Mouse (Mus musculus) gastrocnemius, postnatal 14 days (tissue): ENCODE data around the gene Gm10295. TPM values are rescaled to one million over a fixed set of nuclear protein-coding genes. Genes with fewer than 3 reads are reported as not detected.

Experiments
- DNase-seq: peaks from one replicate; pipeline ENCODE4 v3.0.0; 2021; ENCODE audit warnings: mixed read lengths
- intact Hi-C: fragments of 180-260 bp; cut with DNase I; formaldehyde crosslinking; loops from one replicate; pipeline ENCODE4 v1.15.1; 2025; ENCODE audit warnings: low total_unique reads
- total RNA-seq, 2 experiments: library from RNA; stranded (reverse); gene quantifications; 2 replicates each; pipeline ENCODE4 v1.2.3; 2021

Gene Gm10295
- total RNA-seq, 2 experiments from 2014 or later = not detected

- intact Hi-C loops = no loop called here
- DNase-seq = peak; percentile 3
Measured at GRCm38 (mm10) chr7:71368543-71369181, 17.4 kb upstream of the Gm10295 start.

DNA sequence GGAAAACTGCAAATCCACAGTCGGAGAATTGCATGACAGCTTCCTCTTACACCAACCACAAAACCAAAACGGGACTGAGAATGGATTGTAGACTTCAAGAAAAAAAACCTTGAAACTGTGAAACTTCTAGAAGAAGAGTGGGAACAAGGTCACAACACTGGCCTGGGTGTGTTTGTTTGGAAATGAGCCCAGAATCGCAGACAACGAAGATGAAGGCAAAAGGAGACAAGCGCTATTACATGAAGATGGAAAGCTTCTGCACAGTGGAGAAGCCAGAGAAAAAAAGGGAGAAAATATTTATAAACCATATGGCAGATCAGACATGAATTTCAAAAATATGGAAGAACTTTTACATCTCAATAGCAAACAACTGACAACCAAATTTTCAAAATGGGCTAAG, 4.3 kb upstream of the Gm10295 start:
- intact Hi-C loops = no loop called here
- no peak for DNase-seq

- intact Hi-C loops = no loop called here
Measured at GRCm38 (mm10) chr7:71348922-71349321, 2.4 kb downstream of the Gm10295 start.

DNA sequence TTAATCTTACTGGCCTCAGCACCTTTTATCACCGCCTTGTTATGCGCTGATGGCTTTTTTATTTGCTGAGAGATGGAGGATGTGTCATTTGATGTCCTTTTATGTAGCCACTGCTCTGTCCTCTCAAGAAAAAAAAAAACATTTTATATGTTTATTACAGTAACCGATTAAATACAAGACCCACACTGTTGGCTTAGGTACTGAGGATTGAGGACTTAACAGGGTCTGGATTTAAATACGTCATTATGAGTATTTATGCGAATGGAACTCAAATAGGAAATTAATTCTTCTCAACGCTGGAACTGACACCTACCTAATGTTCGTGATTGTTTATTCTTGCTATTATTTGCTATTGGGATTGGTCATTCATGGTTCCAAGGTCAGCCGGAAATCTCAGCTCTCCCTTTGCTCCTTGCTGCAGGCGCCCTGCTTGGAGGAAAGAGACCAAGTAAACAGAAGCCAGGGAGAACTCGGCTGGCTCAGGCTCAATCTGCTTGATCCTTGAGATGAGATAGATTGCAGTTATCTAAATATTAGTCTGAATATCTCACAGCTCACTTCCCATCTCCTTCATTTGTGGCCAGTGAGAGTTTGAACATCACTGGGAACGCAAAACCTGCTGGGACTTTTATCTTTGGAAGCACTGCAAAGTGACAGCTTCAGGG, 26.2 kb downstream of the Gm10295 start:
- DNase-seq = no peak
- intact Hi-C loops = no loop called here

More at GRCm38 (mm10) chr7:71348922-71349321, 2.4 kb downstream of the Gm10295 start:
- no peak for DNase-seq

- no peak for DNase-seq
- intact Hi-C loops = no loop called here
Measured at GRCm38 (mm10) chr7:71313148-71313765, 38.0 kb downstream of the Gm10295 start.

DNA sequence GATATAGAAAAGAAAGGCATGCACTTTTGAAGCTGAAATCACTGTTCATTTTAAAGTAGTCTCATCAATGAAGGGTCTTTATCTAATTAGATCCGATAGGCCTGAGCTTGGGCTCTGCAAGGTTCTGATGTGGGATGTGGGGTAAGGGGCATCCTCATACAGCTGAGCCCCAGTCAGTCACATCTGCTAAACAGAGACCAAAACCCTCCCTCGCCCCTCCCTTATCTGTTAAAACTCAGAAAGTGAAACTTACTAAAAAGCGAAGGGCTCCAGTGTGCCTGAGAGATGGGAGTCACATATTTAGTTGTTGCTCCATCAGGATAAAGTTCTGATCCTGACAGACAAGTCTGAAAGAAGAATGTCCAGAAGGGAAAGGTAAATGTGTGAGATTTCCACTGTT, 38.9 kb downstream of the Gm10295 start:
- DNase-seq = no peak
- intact Hi-C loops = no loop called here

GRCm38 (mm10) chr7:71311411-71311810, 39.9 kb downstream of the Gm10295 start:
- no peak for DNase-seq
- intact Hi-C loops = no loop called here

GRCm38 (mm10) chr7:71308051-71308450, 43.2 kb downstream of the Gm10295 start:
- intact Hi-C loops = no loop called here
- DNase-seq = no peak

DNA sequence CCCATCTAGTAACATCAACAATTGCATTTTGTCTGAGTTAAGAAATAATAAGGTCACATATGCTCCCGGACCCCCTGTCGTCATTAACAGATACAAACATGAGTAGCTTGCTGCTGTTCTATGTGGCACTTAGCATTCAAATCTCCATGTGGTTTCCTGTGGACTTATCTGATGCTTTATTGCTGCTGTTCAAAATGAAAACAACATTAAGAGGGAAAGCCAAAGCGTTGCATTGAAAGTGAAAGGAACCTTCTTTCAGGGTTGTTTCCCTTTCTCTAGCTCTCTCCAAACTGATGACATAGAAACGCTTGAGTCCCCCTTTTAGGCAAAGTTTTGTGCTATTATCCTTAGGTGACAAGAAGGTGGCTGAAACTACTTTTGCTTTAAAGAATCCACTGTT, 48.6 kb downstream of the Gm10295 start:
- intact Hi-C loops = no loop called here
- no peak for DNase-seq
